Mouse (Mus musculus) CD4-positive, CD25-positive, alpha-beta regulatory T cell, adult 4 months (primary cell): ENCODE results near the gene Fam193a. TPM values are rescaled to one million over a fixed set of nuclear protein-coding genes. Genes with fewer than 3 reads are reported as not detected.

ENCODE experiments used
- ATAC-seq: one replicate; pipeline ENCODE4 v1.8.0; 2017
- polyA plus RNA-seq, 2 experiments: library from polyadenylated mRNA; unstranded; fragments of 100-300 nt; shearing (Covaris generic); gene quantifications; one replicate each; pipeline ENCODE4 v1.2.1; 2017

Gene Fam193a
- polyA plus RNA-seq = 10 to 100 TPM; 16.5 to 18.3 TPM

- ATAC-seq = peak; percentile 92
Measured at GRCm38 (mm10) chr5:34369341-34370021, at the start of gene Fam193a. TSS of gene Fam193a (plus strand) at chr5:34369933.

- ATAC-seq = no peak
Measured at GRCm38 (mm10) chr5:34321236-34321635, 48.5 kb upstream of the Fam193a start.

GRCm38 (mm10) chr5:34325286-34325685 is 44.4 kb upstream of the Fam193a start:
- no peak for ATAC-seq

GRCm38 (mm10) chr5:34326249-34326691 is 43.5 kb upstream of the Fam193a start:
- ATAC-seq = no peak

GRCm38 (mm10) chr5:34326875-34327576 is 42.7 kb upstream of the Fam193a start:
- ATAC-seq = no peak

- no peak for ATAC-seq
Measured at GRCm38 (mm10) chr5:34330136-34330535, 39.6 kb upstream of the Fam193a start.

GRCm38 (mm10) chr5:34334081-34334480 is 35.7 kb upstream of the Fam193a start:
- ATAC-seq = no peak

GRCm38 (mm10) chr5:34335539-34336096 is 34.1 kb upstream of the Fam193a start:
- ATAC-seq = peak; percentile 11

- ATAC-seq = peak; percentile 92
Measured at GRCm38 (mm10) chr5:34336097-34336774, 33.5 kb upstream of the Fam193a start, which contains the start of gene Rnf4. TSS of gene Rnf4 (plus strand) at chr5:34336289.

GRCm38 (mm10) chr5:34336775-34337450 is 32.8 kb upstream of the Fam193a start:
- ATAC-seq = peak; percentile 56

- ATAC-seq = no peak
Measured at GRCm38 (mm10) chr5:34340246-34340645, 29.5 kb upstream of the Fam193a start.

- ATAC-seq = no peak
Measured at GRCm38 (mm10) chr5:34352084-34352631, 17.6 kb upstream of the Fam193a start.

GRCm38 (mm10) chr5:34360261-34360660 is 9.5 kb upstream of the Fam193a start:
- ATAC-seq = no peak

- ATAC-seq = no peak
Measured at GRCm38 (mm10) chr5:34363115-34363514, 6.6 kb upstream of the Fam193a start.

- no peak for ATAC-seq
Measured at GRCm38 (mm10) chr5:34368551-34369290, 1.0 kb upstream of the Fam193a start.

- ATAC-seq = no peak
Measured at GRCm38 (mm10) chr5:34370022-34370823, 490 bp downstream of the Fam193a start.

GRCm38 (mm10) chr5:34370840-34371239 is 1.1 kb downstream of the Fam193a start:
- ATAC-seq = no peak

- ATAC-seq = no peak
Measured at GRCm38 (mm10) chr5:34372141-34372540, 2.4 kb downstream of the Fam193a start.

- ATAC-seq = no peak
Measured at GRCm38 (mm10) chr5:34372541-34372940, 2.8 kb downstream of the Fam193a start.

GRCm38 (mm10) chr5:34378787-34379186 is 9.1 kb downstream of the Fam193a start:
- ATAC-seq = no peak

- no peak for ATAC-seq
Measured at GRCm38 (mm10) chr5:34381700-34382099, 12.0 kb downstream of the Fam193a start.
